Mouse (Mus musculus) lung, adult 2 months (tissue): ENCODE measurements around the gene Oit3.

Experiments
- CTCF ChIP-seq: fragments of 200-500 bp; IDR thresholded peaks from 2 replicates; pipeline ENCODE4 v1.5.1; 2011; ENCODE audit warnings: mild to moderate bottlenecking, low read length, control low read depth; ENCODE audit not compliant: insufficient read depth
- POLR2A ChIP-seq: fragments of 200-500 bp; IDR thresholded peaks from 2 replicates; pipeline ENCODE4 v1.6.1; 2011; ENCODE audit warnings: low read depth, mild to moderate bottlenecking, control low read depth, low read length, borderline replicate concordance; ENCODE audit errors: extremely low read depth

DNA sequence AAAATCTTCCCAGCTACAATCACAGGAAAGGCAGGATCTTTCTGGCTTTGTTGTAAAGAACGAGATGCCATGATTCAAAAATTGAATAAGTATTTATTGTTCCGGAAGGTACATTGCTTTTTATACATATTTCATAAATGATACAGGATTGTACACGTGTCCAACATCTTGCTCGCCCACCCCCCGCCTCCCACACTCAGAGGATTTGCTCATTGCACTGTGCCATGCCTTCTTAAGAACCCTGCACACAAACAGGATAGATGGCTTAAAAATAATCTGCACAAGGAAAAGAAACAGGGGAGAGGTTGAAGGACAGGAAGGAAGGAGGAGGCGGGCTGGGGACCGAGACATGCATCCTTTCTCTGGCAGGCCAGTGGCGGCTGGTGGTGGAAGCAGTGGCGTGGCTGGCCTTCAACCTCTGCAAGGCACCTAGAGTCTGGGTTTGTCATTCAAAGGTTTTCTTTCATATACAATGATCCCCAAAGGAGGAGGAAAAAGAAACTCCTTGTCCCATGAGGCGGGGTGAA is 5.4 kb upstream of the Oit3 start:
- TF ChIP-seq POLR2A (no peak), CTCF (no peak)
